In genomic region chr11:79993356-79994270, GRCm38 (mm10) we compare ENCODE assay signal across 8 mouse cellular contexts. TPM values are rescaled to one million over a fixed set of nuclear protein-coding genes. Genes with fewer than 3 reads are reported as not detected.
A peak's percentile ranks its signal among the peaks of the same experiment; 100 is the strongest.
DNase-seq lines count a peak whose midpoint lies in the region; ATAC-seq lines count a peak whose summit lies in the region.

No protein-coding gene starts in this region.

- H3K27ac ChIP-seq in embryonic facial prominence, embryonic 15.5 days (replicated peaks), result peak overlapping the region; percentile 99

- H3K27me3 ChIP-seq in embryonic facial prominence, embryonic 15.5 days, result no peaks in the 10 kb centered on the region

- peak overlapping the region; percentile 76 for H3K4me3 ChIP-seq in embryonic facial prominence, embryonic 15.5 days (replicated peaks)

- H3K9ac ChIP-seq in embryonic facial prominence, embryonic 15.5 days, result peak overlapping the region; percentile 91

- no peaks in the 10 kb centered on the region for H3K4me1 ChIP-seq in embryonic facial prominence, embryonic 15.5 days

- ATAC-seq in embryonic facial prominence, embryonic 15.5 days (ENCODE audit: insufficient number of reproducible peaks, low FRiP score, low TSS enrichment, low read depth), result peak; percentile 30
- ATAC-seq in megakaryocyte-erythroid progenitor cell, adult 5-6 weeks (replicated peaks; ENCODE audit: low FRiP score, low TSS enrichment, poor library complexity, severe bottlenecking), result 0 out of 2 replicates have a peak, but pooled peaks have one; percentile 22

- peak overlapping the region; percentile 80 for H3K4me2 ChIP-seq in embryonic facial prominence, embryonic 15.5 days (replicated peaks)

- H3K9me3 ChIP-seq in embryonic facial prominence, embryonic 15.5 days (replicated peaks), result no peaks in the 10 kb centered on the region

- intact Hi-C loops in left cerebral cortex, postnatal 14 days (cut with DNase I), result no loop called here

- under 1% methylated on average over 61 of the region's 74 CpGs for WGBS in embryonic facial prominence, embryonic 15.5 days

- DNase-seq in layer of hippocampus, adult 9-11 months, result peak; percentile 16
- no peak for DNase-seq in layer of hippocampus, postnatal 36 days
- DNase-seq in MN1 (ENCODE audit: low spot score), result peak; percentile 22
- DNase-seq in induced T-regulatory cell, adult 2 months (ENCODE audit: low read depth), result peak; percentile 63
- no peak for DNase-seq in right cerebral cortex, postnatal 25 days
- no peak for DNase-seq in left cerebral cortex, postnatal 14 days (ENCODE audit: low spot score in 2 of 2)

- H3K36me3 ChIP-seq in embryonic facial prominence, embryonic 15.5 days, result peaks cover 6% of the 10 kb centered on the region; the same call in 1 of the 2 replicates

RNA-seq across cellular contexts. Expression of gene Suz12, which starts 0.7 kb away (rescaled TPM):
- total RNA-seq in layer of hippocampus, postnatal 36 days (2021), result 10 to 100 TPM; 39.1 to 41.2 TPM
- 18.0 and 18.1 TPM in 2 replicates for polyA plus RNA-seq in embryonic facial prominence, embryonic 15.5 days (2015; fragmentation: Nextera tagmentation; extraction: Ambion mirVana)
- 129 and 135 TPM in 2 replicates for total RNA-seq in megakaryocyte-erythroid progenitor cell, adult 5-6 weeks (2014; fragmentation: Nextera tagmentation)
- total RNA-seq in megakaryocyte-erythroid progenitor cell, adult 5-6 weeks (2017), result 104 and 124 TPM in 2 replicates
- 10 to 100 TPM; 28.7 to 33.2 TPM for total RNA-seq in left cerebral cortex, postnatal 14 days (2021)

RNA-seq across cellular contexts. Expression of gene Utp6, which starts 31.4 kb away (rescaled TPM):
- total RNA-seq in layer of hippocampus, postnatal 36 days (2021), result 10 to 100 TPM; 30.9 to 35.7 TPM
- 45.2 and 52.1 TPM in 2 replicates for polyA plus RNA-seq in embryonic facial prominence, embryonic 15.5 days (2015; fragmentation: Nextera tagmentation; extraction: Ambion mirVana)
- total RNA-seq in megakaryocyte-erythroid progenitor cell, adult 5-6 weeks (2014; fragmentation: Nextera tagmentation), result 47.1 and 59.6 TPM in 2 replicates
- 129 and 148 TPM in 2 replicates for total RNA-seq in megakaryocyte-erythroid progenitor cell, adult 5-6 weeks (2017)
- 10 to 100 TPM; 26.3 to 26.9 TPM for total RNA-seq in left cerebral cortex, postnatal 14 days (2021)

Comparison
In these comparisons a context has a peak if more than half of its experiments do, and no peak if none do; other contexts are left out.
1. DNase-seq: peak in layer of hippocampus, adult 9-11 months (single experiment), MN1 (single experiment) and induced T-regulatory cell, adult 2 months (single experiment); none in layer of hippocampus, postnatal 36 days (0 of 2), right cerebral cortex, postnatal 25 days (single experiment) and left cerebral cortex, postnatal 14 days (0 of 2).